Mouse (Mus musculus) myocyte (in vitro differentiated cells): ENCODE measurements around the gene Adgrg1.

Experiments used
- CEBPB ChIP-seq: IDR thresholded peaks from 2 replicates; pipeline ENCODE4 v1.6.1; 2011; ENCODE audit warnings: mild to moderate bottlenecking, moderate library complexity; ENCODE audit not compliant: poor library complexity, insufficient read depth, severe bottlenecking
- E2F4 ChIP-seq: IDR thresholded peaks from one replicate; pipeline ENCODE4 v1.6.1; 2011; ENCODE audit warnings: mild to moderate bottlenecking, control low read depth, moderate library complexity; ENCODE audit not compliant: insufficient read depth
- MAX ChIP-seq: IDR thresholded peaks from one replicate; pipeline ENCODE4 v1.6.1; 2011; ENCODE audit warnings: low read depth, mild to moderate bottlenecking, control low read depth
- MYOD1 ChIP-seq, 3 experiments: IDR thresholded peaks; one replicate each; pipeline ENCODE4 v1.6.1; 2011; ENCODE audit warnings: control low read depth in 2 of 3, low read depth in 2 of 3, mild to moderate bottlenecking in 2 of 3, moderate library complexity in 1 of 3; ENCODE audit not compliant: insufficient read length in 2 of 3, control insufficient read depth in 1 of 3
- MYOG ChIP-seq, 3 experiments: IDR thresholded peaks; one replicate each; pipeline ENCODE4 v1.6.1; 2011; ENCODE audit warnings: control low read depth in 2 of 3, low read depth in 2 of 3, mild to moderate bottlenecking in 2 of 3; ENCODE audit not compliant: insufficient read length in 2 of 3, control insufficient read depth in 1 of 3, insufficient read depth in 1 of 3
- POLR2A ChIP-seq: IDR thresholded peaks from one replicate; pipeline ENCODE4 v1.6.1; 2011; ENCODE audit warnings: low read depth, mild to moderate bottlenecking, control low read depth, moderate library complexity; ENCODE audit not compliant: insufficient read length
- POLR2AphosphoS2 ChIP-seq: IDR thresholded peaks from one replicate; pipeline ENCODE4 v1.6.1; 2011; ENCODE audit warnings: low read depth, control low read depth; ENCODE audit not compliant: insufficient read length
- TCF12 ChIP-seq: IDR thresholded peaks from one replicate; pipeline ENCODE4 v1.6.1; 2011; ENCODE audit warnings: mild to moderate bottlenecking, control low read depth; ENCODE audit not compliant: poor library complexity, insufficient read depth, severe bottlenecking
- TCF3 ChIP-seq: IDR thresholded peaks from one replicate; pipeline ENCODE4 v1.6.1; 2011; ENCODE audit warnings: low read depth, control low read depth; ENCODE audit not compliant: insufficient read length

GRCm38 (mm10) chr8:94985023-94985422 is 10.5 kb downstream of the Adgrg1 start:
- TF ChIP-seq POLR2A (no peak), MYOD1 (IDR thresholded peaks at IDR 0.05; ENCODE audit: control insufficient read depth in 1 of 3, insufficient read length in 2 of 3, low read depth in 2 of 3) (no peak), MYOG (IDR thresholded peaks at IDR 0.05; ENCODE audit: control insufficient read depth in 1 of 3, insufficient read depth in 1 of 3, insufficient read length in 2 of 3, low read depth in 2 of 3) (no peak), POLR2AphosphoS2 (no peak), MAX (no peak), TCF12 (no peak), E2F4 (no peak), CEBPB (no peak), TCF3 (no peak)
